Mouse (Mus musculus) forebrain, embryonic 15.5 days (tissue): Measurements from ENCODE around the gene Lyz2. TPM values are rescaled to one million over a fixed set of nuclear protein-coding genes. Genes with fewer than 3 reads are reported as not detected.
"Not testable (repeated sequence)": the region's sequence is repeated elsewhere in the genome, so short reads cannot be mapped to it uniquely, and the experiment has no call there.

Source experiments
- ATAC-seq: fragments of 200-750 bp; cut with Nextera tagmentation; replicated peaks from 2 replicates; pipeline ENCODE4 v1.8.0; 2017; ENCODE audit warnings: mild to moderate bottlenecking, moderate TSS enrichment, moderate library complexity
- H3K27ac ChIP-seq: fragments of 300-500 bp; sonication (generic); replicated peaks from 2 replicates; pipeline ENCODE4 v1.5.1; 2015; ENCODE audit warnings: mild to moderate bottlenecking, inconsistent platforms
- H3K27me3 ChIP-seq: fragments of 300-500 bp; sonication (generic); 2 replicates; pipeline ENCODE4 v1.6.1; 2015; ENCODE audit warnings: inconsistent platforms
- H3K36me3 ChIP-seq: fragments of 300-500 bp; sonication (generic); 2 replicates; pipeline ENCODE4 v1.6.1; 2015; ENCODE audit warnings: mild to moderate bottlenecking, inconsistent platforms
- H3K4me1 ChIP-seq: fragments of 300-500 bp; sonication (generic); 2 replicates; pipeline ENCODE4 v1.6.1; 2015; ENCODE audit warnings: inconsistent platforms
- H3K4me2 ChIP-seq: fragments of 300-500 bp; sonication (generic); replicated peaks from 2 replicates; pipeline ENCODE4 v1.6.1; 2015; ENCODE audit warnings: mild to moderate bottlenecking, inconsistent platforms
- H3K4me3 ChIP-seq: fragments of 300-500 bp; sonication (generic); 2 replicates; pipeline ENCODE4 v1.5.1; 2015; ENCODE audit warnings: mild to moderate bottlenecking, inconsistent platforms
- H3K9ac ChIP-seq: fragments of 300-500 bp; sonication (generic); replicated peaks from 2 replicates; pipeline ENCODE4 v1.6.1; 2015; ENCODE audit warnings: mild to moderate bottlenecking, inconsistent platforms
- H3K9me3 ChIP-seq: fragments of 300-500 bp; sonication (generic); 2 replicates; pipeline ENCODE4 v1.6.1; 2016; ENCODE audit warnings: inconsistent platforms
- WGBS: fragments of 180-500 bp; shearing (Covaris S2); methylation state at CpG from one replicate; pipeline ENCODE4 v1.1.7; 2015; ENCODE audit warnings: mixed read lengths; 5-methylcytosine and 5-hydroxymethylcytosine counted together
- polyA plus RNA-seq: library from polyadenylated mRNA; unstranded; fragments of >200 nt; fragmentation: Nextera tagmentation; extraction: Ambion mirVana; gene quantifications from 2 replicates; pipeline ENCODE4 v1.2.1, GENCODE M21; 2015

The Lyz2 gene
- polyA plus RNA-seq, 1 experiment from 2014 or later: 15.7 TPM

GRCm38 (mm10) chr10:117292671-117293070 lies 10.6 kb upstream of the Lyz2 start, which contains the start of gene Lyz1:
Gene Lyz1, minus strand, starts transcription at chr10:117292868.
- WGBS: 86% methylated on average over 5 of the region's 5 CpGs
- H3K4me3 ChIP-seq: no peak within 1 kb of the TSS

GRCm38 (mm10) chr10:117290936-117291335 lies 8.8 kb upstream of the Lyz2 start:
- ATAC-seq, H3K4me1 ChIP-seq, H3K36me3 ChIP-seq, H3K4me2 ChIP-seq, H3K27me3 ChIP-seq, H3K9me3 ChIP-seq, H3K27ac ChIP-seq, H3K9ac ChIP-seq, H3K4me3 ChIP-seq: not testable (repeated sequence)
- 86% methylated on average over 6 of the region's 6 CpGs for WGBS

More at GRCm38 (mm10) chr10:117292671-117293070, 10.6 kb upstream of the Lyz2 start, which contains the start of gene Lyz1:
- no peaks in the 10 kb centered on the region for H3K9me3 ChIP-seq
- no peak within 1 kb of the TSS for H3K27ac ChIP-seq
- ATAC-seq: no peak
- no peak within 1 kb of the TSS for H3K9ac ChIP-seq
- no peak within 1 kb of the TSS for H3K4me2 ChIP-seq
- no peaks in the 10 kb centered on the region for H3K36me3 ChIP-seq
- no peaks in the 10 kb centered on the region for H3K27me3 ChIP-seq
- H3K4me1 ChIP-seq: no peaks in the 10 kb centered on the region

- Histone ChIP-seq H3K36me3 (no peaks in the 10 kb centered on the region), H3K4me3 (no peak overlapping the region), H3K9ac (no peak overlapping the region), H3K27me3 (no peaks in the 10 kb centered on the region), H3K4me1 (no peaks in the 10 kb centered on the region), H3K4me2 (no peak overlapping the region), H3K27ac (no peak overlapping the region), H3K9me3 (no peaks in the 10 kb centered on the region)
- no peak for ATAC-seq
- WGBS: 56% methylated on average over 6 of the region's 6 CpGs
Observed at GRCm38 (mm10) chr10:117290046-117290870, 8.1 kb upstream of the Lyz2 start.

- not testable (repeated sequence) for H3K4me1 ChIP-seq, ATAC-seq, H3K27ac ChIP-seq, H3K9me3 ChIP-seq, H3K9ac ChIP-seq, H3K27me3 ChIP-seq, H3K4me3 ChIP-seq, H3K36me3 ChIP-seq, H3K4me2 ChIP-seq
- WGBS: 81% methylated on average over 5 of the region's 5 CpGs
Observed at GRCm38 (mm10) chr10:117289034-117289505, 6.9 kb upstream of the Lyz2 start.

- 93% methylated on average over 9 of the region's 9 CpGs for WGBS
- Histone ChIP-seq H3K4me1 (no peaks in the 10 kb centered on the region), H3K4me3 (no peak overlapping the region), H3K9ac (no peak overlapping the region), H3K4me2 (no peak overlapping the region), H3K27me3 (no peaks in the 10 kb centered on the region), H3K9me3 (no peaks in the 10 kb centered on the region), H3K36me3 (no peaks in the 10 kb centered on the region), H3K27ac (no peak overlapping the region)
- no peak for ATAC-seq
Observed at GRCm38 (mm10) chr10:117288197-117289033, 6.3 kb upstream of the Lyz2 start.

- no peaks in the 10 kb centered on the region for H3K9me3 ChIP-seq
- no peak overlapping the region for H3K27ac ChIP-seq
- H3K27me3 ChIP-seq: no peaks in the 10 kb centered on the region
- WGBS: 86% methylated on average over 3 of the region's 3 CpGs
- ATAC-seq: no peak
- H3K4me1 ChIP-seq: no peaks in the 10 kb centered on the region
- H3K9ac ChIP-seq: no peak overlapping the region
- H3K4me3 ChIP-seq: no peak overlapping the region
- H3K36me3 ChIP-seq: no peaks in the 10 kb centered on the region
- H3K4me2 ChIP-seq: no peak overlapping the region
Observed at GRCm38 (mm10) chr10:117287226-117287850, 5.2 kb upstream of the Lyz2 start.

- H3K27me3 ChIP-seq: no peaks in the 10 kb centered on the region
- H3K4me3 ChIP-seq: no peak overlapping the region
- no peak overlapping the region for H3K9ac ChIP-seq
- H3K9me3 ChIP-seq: no peaks in the 10 kb centered on the region
- 94% methylated on average over 6 of the region's 6 CpGs for WGBS
- no peak overlapping the region for H3K27ac ChIP-seq
- no peak overlapping the region for H3K4me2 ChIP-seq
- no peak for ATAC-seq
- H3K4me1 ChIP-seq: no peaks in the 10 kb centered on the region
- H3K36me3 ChIP-seq: no peaks in the 10 kb centered on the region
Observed at GRCm38 (mm10) chr10:117286366-117286970, 4.3 kb upstream of the Lyz2 start.

- H3K4me3 ChIP-seq, H3K27me3 ChIP-seq, ATAC-seq, H3K4me2 ChIP-seq, H3K36me3 ChIP-seq, H3K27ac ChIP-seq, H3K9me3 ChIP-seq, H3K4me1 ChIP-seq, H3K9ac ChIP-seq: not testable (repeated sequence)
- WGBS: 99% methylated on average over 4 of the region's 7 CpGs
Observed at GRCm38 (mm10) chr10:117285584-117285983, 3.5 kb upstream of the Lyz2 start.

GRCm38 (mm10) chr10:117284578-117285520 lies 2.7 kb upstream of the Lyz2 start:
- Histone ChIP-seq H3K36me3 (no peaks in the 10 kb centered on the region), H3K27me3 (no peaks in the 10 kb centered on the region), H3K9me3 (no peaks in the 10 kb centered on the region), H3K4me3 (no peak overlapping the region), H3K4me2 (no peak overlapping the region), H3K4me1 (no peaks in the 10 kb centered on the region), H3K9ac (no peak overlapping the region), H3K27ac (no peak overlapping the region)
- ATAC-seq: no peak
- WGBS: 85% methylated on average over 10 of the region's 10 CpGs

- Histone ChIP-seq H3K27me3 (no peaks in the 10 kb centered on the region), H3K36me3 (no peaks in the 10 kb centered on the region), H3K4me3 (no peak overlapping the region), H3K9ac (no peak overlapping the region), H3K9me3 (no peaks in the 10 kb centered on the region), H3K4me2 (no peak overlapping the region), H3K27ac (no peak overlapping the region), H3K4me1 (no peaks in the 10 kb centered on the region)
- ATAC-seq: no peak
- WGBS: 77% methylated on average over 7 of the region's 7 CpGs
Observed at GRCm38 (mm10) chr10:117283871-117284577, 1.9 kb upstream of the Lyz2 start.
